In genomic region chr3:122602370-122602769, GRCm38 (mm10) we compare ENCODE assay signal across 27 mouse cellular contexts. TPM values are rescaled to one million over a fixed set of nuclear protein-coding genes. Genes with fewer than 3 reads are reported as not detected.
A peak's percentile ranks its signal among the peaks of the same experiment; 100 is the strongest.
DNase-seq lines count a peak whose midpoint lies in the region; ATAC-seq and TF ChIP-seq lines count a peak whose summit lies in the region.
"Had no signal": no experiment of that assay in that cellular context is flagged by ENCODE, and none has a peak within 500 bp of the region (broad histone marks: within the 10 kb centered on the region; RNA-seq: fewer than 3 reads in every experiment).

No protein-coding gene starts in this region.

- TF ChIP-seq CTCF in hindbrain, postnatal 0 days (IDR thresholded peaks at IDR 0.05; ENCODE audit: low read depth) = no peak

- H3K27me3 ChIP-seq in hindbrain, postnatal 0 days (ENCODE audit: insufficient read depth, low read length) = no peaks in the 10 kb centered on the region
- H3K27me3 ChIP-seq in hindbrain, embryonic 16.5 days (replicated peaks; ENCODE audit: control insufficient read depth, insufficient read depth, low read length) = no peaks in the 10 kb centered on the region
- H3K27me3 ChIP-seq in midbrain, embryonic 15.5 days (replicated peaks) = no peaks in the 10 kb centered on the region
- no peaks in the 10 kb centered on the region for H3K27me3 ChIP-seq in midbrain, embryonic 16.5 days (ENCODE audit: control insufficient read depth, insufficient read depth, low read depth, low read length)
- H3K27me3 ChIP-seq: embryonic facial prominence, embryonic 13.5 days; heart, embryonic 13.5 days; liver, embryonic 12.5 days had no signal

- no peaks in the 10 kb centered on the region for H3K36me3 ChIP-seq in hindbrain, postnatal 0 days (ENCODE audit: insufficient read depth, low read length)
- 0 out of 2 replicates have a peak, but pooled peaks cover 2% of the 10 kb centered on the region for H3K36me3 ChIP-seq in hindbrain, embryonic 16.5 days (ENCODE audit: control insufficient read depth, insufficient read depth, low read length)
- H3K36me3 ChIP-seq in midbrain, embryonic 15.5 days (replicated peaks) = 0 out of 2 replicates have a peak, but pooled peaks cover 5% of the 10 kb centered on the region
- H3K36me3 ChIP-seq in midbrain, embryonic 16.5 days (ENCODE audit: control insufficient read depth, insufficient read depth, low read length) = no peaks in the 10 kb centered on the region
- H3K36me3 ChIP-seq: G1E; liver, embryonic 12.5 days had no signal

- no peaks in the 10 kb centered on the region for H3K9me3 ChIP-seq in hindbrain, postnatal 0 days (ENCODE audit: low read length)
- no peaks in the 10 kb centered on the region for H3K9me3 ChIP-seq in hindbrain, embryonic 16.5 days (ENCODE audit: control insufficient read depth, low read length)
- H3K9me3 ChIP-seq in midbrain, embryonic 15.5 days = no peaks in the 10 kb centered on the region
- no peaks in the 10 kb centered on the region for H3K9me3 ChIP-seq in midbrain, embryonic 16.5 days (replicated peaks; ENCODE audit: control insufficient read depth, low read length, poor library complexity, severe bottlenecking)
- H3K9me3 ChIP-seq: embryonic facial prominence, embryonic 13.5 days; G1E; heart, embryonic 13.5 days; liver, embryonic 12.5 days had no signal

- no peak overlapping the region for H3K9ac ChIP-seq in hindbrain, postnatal 0 days (replicated peaks; ENCODE audit: low read length)
- no peak overlapping the region for H3K9ac ChIP-seq in hindbrain, embryonic 16.5 days (ENCODE audit: low read depth, low read length)
- H3K9ac ChIP-seq in midbrain, embryonic 15.5 days = no peak overlapping the region
- H3K9ac ChIP-seq in midbrain, embryonic 16.5 days (ENCODE audit: low read depth, low read length) = no peak overlapping the region
- H3K9ac ChIP-seq: embryonic facial prominence, embryonic 13.5 days; heart, embryonic 13.5 days; liver, embryonic 12.5 days; liver, postnatal 0 days had no signal

- H3K27ac ChIP-seq in hindbrain, postnatal 0 days = no peak overlapping the region
- H3K27ac ChIP-seq in hindbrain, embryonic 16.5 days (ENCODE audit: low read depth, low read length) = no peak overlapping the region
- H3K27ac ChIP-seq in midbrain, embryonic 15.5 days = no peak overlapping the region
- H3K27ac ChIP-seq in midbrain, embryonic 16.5 days (ENCODE audit: low read length) = no peak overlapping the region
- H3K27ac ChIP-seq: embryonic facial prominence, embryonic 13.5 days; heart, embryonic 13.5 days; layer of hippocampus, adult 2 months; liver, embryonic 12.5 days; macrophage had no signal

- no peaks in the 10 kb centered on the region for H3K4me1 ChIP-seq in hindbrain, postnatal 0 days (ENCODE audit: insufficient read depth, low read length)
- no peaks in the 10 kb centered on the region for H3K4me1 ChIP-seq in hindbrain, embryonic 16.5 days (ENCODE audit: control insufficient read depth, insufficient read depth, low read depth, low read length)
- peaks cover 26% of the 10 kb centered on the region for H3K4me1 ChIP-seq in midbrain, embryonic 15.5 days
- H3K4me1 ChIP-seq in midbrain, embryonic 16.5 days (ENCODE audit: control insufficient read depth, insufficient read depth, low read length) = peaks cover 18% of the 10 kb centered on the region

- DNase-seq in cerebellum, postnatal 10 days = peak; percentile 29 to 31
- no peak for DNase-seq in cerebellum, adult 9-10 months
- peak; percentile 35 for DNase-seq in hindbrain, postnatal 0 days (ENCODE audit: low spot score)
- peak; percentile 19 for DNase-seq in ZHBTc4 (ENCODE audit: low read depth, low spot score)
- DNase-seq in heart, adult 8-10 months (ENCODE audit: low spot score) = no peak
- DNase-seq: adrenal gland, adult 2 months; adrenal gland, postnatal 36 days; cerebellum, adult 9-11 months; gastrocnemius, postnatal 25 days; heart, adult 18-20 months; heart, postnatal 10 days; left cerebral cortex, postnatal 4 days; liver, postnatal 0 days; right cerebral cortex, adult 18-20 months; spleen, adult 18-20 months; thymus, postnatal 25 days had no signal

- no peak for ATAC-seq in hindbrain, postnatal 0 days
- ATAC-seq in hindbrain, embryonic 16.5 days = no peak
- ATAC-seq in midbrain, embryonic 15.5 days (replicated peaks) = peak; percentile 11; the same call in 1 of the 2 replicates
- no peak for ATAC-seq in midbrain, embryonic 16.5 days
- ATAC-seq: activated CD4-positive, CD25-positive, alpha-beta regulatory T cell, adult 4 months; liver, embryonic 12.5 days; liver, postnatal 0 days had no signal

- no peak overlapping the region for H3K4me2 ChIP-seq in hindbrain, postnatal 0 days (ENCODE audit: low read depth, low read length)
- H3K4me2 ChIP-seq in hindbrain, embryonic 16.5 days (ENCODE audit: low read length) = no peak overlapping the region
- no peak overlapping the region for H3K4me2 ChIP-seq in midbrain, embryonic 15.5 days
- no peak overlapping the region for H3K4me2 ChIP-seq in midbrain, embryonic 16.5 days (ENCODE audit: low read length)
- H3K4me2 ChIP-seq: embryonic facial prominence, embryonic 13.5 days; heart, embryonic 13.5 days; liver, embryonic 12.5 days had no signal

- 90% methylated on average over 1 of the region's 1 CpGs for WGBS in hindbrain, postnatal 0 days
- WGBS in hindbrain, embryonic 16.5 days = 96% methylated on average over 1 of the region's 1 CpGs
- WGBS in midbrain, embryonic 15.5 days = 91% methylated on average over 1 of the region's 1 CpGs
- WGBS in midbrain, embryonic 16.5 days = 85% methylated on average over 1 of the region's 1 CpGs

- H3K4me3 ChIP-seq in hindbrain, postnatal 0 days (ENCODE audit: low read length) = no peak overlapping the region
- H3K4me3 ChIP-seq in hindbrain, embryonic 16.5 days (ENCODE audit: low read length) = no peak overlapping the region
- H3K4me3 ChIP-seq in midbrain, embryonic 15.5 days = no peak overlapping the region
- no peak overlapping the region for H3K4me3 ChIP-seq in midbrain, embryonic 16.5 days (ENCODE audit: low read depth, low read length)
- H3K4me3 ChIP-seq: embryonic facial prominence, embryonic 13.5 days; erythroblast, embryonic 14.5 days; heart, embryonic 13.5 days; layer of hippocampus, adult 2 months; liver, embryonic 12.5 days had no signal

RNA-seq across cellular contexts. Expression of gene Fnbp1l, which starts 17.1 kb away (rescaled TPM):
- 73.0 and 92.9 TPM in 2 replicates for total RNA-seq in hindbrain, postnatal 0 days (2014; rRNA removed)
- polyA plus RNA-seq in hindbrain, postnatal 0 days (2015; fragmentation: Nextera tagmentation; extraction: Ambion mirVana) = 136 and 146 TPM in 2 replicates
- 168 and 182 TPM in 2 replicates for polyA plus RNA-seq in hindbrain, embryonic 16.5 days (2015; fragmentation: Nextera tagmentation; extraction: Ambion mirVana)
- polyA plus RNA-seq in midbrain, embryonic 15.5 days (2015; fragmentation: Nextera tagmentation; extraction: Ambion mirVana) = 242 and 273 TPM in 2 replicates
- 257 and 294 TPM in 2 replicates for polyA plus RNA-seq in midbrain, embryonic 16.5 days (2015; fragmentation: Nextera tagmentation; extraction: Ambion mirVana)
- total RNA-seq in heart, adult 8-10 months (2022) = 10 to 100 TPM; 11.9 to 15.8 (median 14.3) TPM
- polyA plus RNA-seq: erythroblast, embryonic 14.5 days; G1E had no signal

Comparison
In these comparisons a context has a peak if more than half of its experiments do, and no peak if none do; other contexts are left out.
1. DNase-seq: peak in cerebellum, postnatal 10 days (2 of 2), hindbrain, postnatal 0 days (single experiment) and ZHBTc4 (single experiment); none in cerebellum, adult 9-10 months (single experiment) and heart, adult 8-10 months (single experiment).